Mouse (Mus musculus) stomach, postnatal 0 days (tissue): Measurements from ENCODE around the gene Mettl8.

Source experiments
- CTCF ChIP-seq: IDR thresholded peaks from 2 replicates; pipeline ENCODE4 v1.5.1; 2016; ENCODE audit warnings: antibody characterized with exemption, low read depth, mild to moderate bottlenecking, moderate library complexity
- EP300 ChIP-seq: optimal IDR thresholded peaks from 2 replicates; pipeline ENCODE3; 2016; ENCODE audit warnings: antibody characterized with exemption

DNA sequence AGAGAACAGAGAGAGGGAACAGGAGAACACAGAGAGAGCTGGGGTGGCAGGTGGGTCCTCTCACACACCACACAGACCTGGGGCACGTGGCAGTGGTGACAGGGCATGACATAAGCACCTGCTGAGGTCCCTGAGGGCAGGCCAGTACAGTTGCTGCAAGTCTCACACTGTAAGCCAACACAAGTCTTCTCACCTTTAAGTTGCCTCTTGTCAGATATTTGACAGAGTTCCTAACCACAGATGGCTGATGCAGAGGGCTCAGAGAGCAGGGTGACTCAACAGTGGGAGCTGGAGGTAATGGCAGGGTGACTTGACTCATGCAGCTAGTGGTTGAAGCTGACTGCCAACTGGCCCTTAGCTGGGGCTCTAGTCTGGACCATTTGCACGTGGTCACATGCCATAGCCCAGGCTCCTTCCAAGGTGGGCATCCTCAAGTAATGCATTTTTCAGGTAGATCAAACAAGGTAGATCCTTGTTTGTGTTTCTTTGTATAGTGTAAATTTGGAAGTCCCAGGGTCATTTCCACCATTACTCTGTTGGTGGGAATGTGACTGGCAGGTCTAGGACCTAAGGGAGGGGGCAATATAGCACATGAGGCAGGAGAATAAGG, 135.4 kb downstream of the Mettl8 start:
- TF ChIP-seq CTCF (no peak), EP300 (no peak)
